Mouse (Mus musculus): ENCODE data around the gene Tsc22d4. TPM values are rescaled to one million over a fixed set of nuclear protein-coding genes. Genes with fewer than 3 reads are reported as not detected.
"Not testable (repeated sequence)": the region's sequence is repeated elsewhere in the genome, so short reads cannot be mapped to it uniquely, and the experiment has no call there.

Gene Tsc22d4
- polyA plus RNA-seq, 1 experiment from 2014 or later: 111 TPM

- no peak for TF ChIP-seq CTCF (IDR thresholded peaks at IDR 0.05; ENCODE audit: low read depth)
- Histone ChIP-seq H3K4me1 (replicated peaks; ENCODE audit: control insufficient read depth, insufficient read depth, low read length) (peaks cover 8% of the 10 kb centered on the region; the same call in 1 of the 2 replicates), H3K4me3 (ENCODE audit: low read depth, low read length) (peak overlapping the region; percentile 82), H3K27ac (ENCODE audit: low read depth, low read length) (peak overlapping the region; percentile 98), H3K36me3 (ENCODE audit: control insufficient read depth, insufficient read depth) (peaks cover 20% of the 10 kb centered on the region), H3K4me2 (replicated peaks; ENCODE audit: low read depth) (peak overlapping the region; percentile 95), H3K9ac (ENCODE audit: low read depth, low read length) (peak overlapping the region; percentile 86), H3K9me3 (ENCODE audit: control insufficient read depth) (no peaks in the 10 kb centered on the region), H3K27me3 (replicated peaks; ENCODE audit: control insufficient read depth, insufficient read depth, low read length) (no peaks in the 10 kb centered on the region)
- 1% methylated on average over 16 of the region's 16 CpGs for WGBS
- ATAC-seq: no peak
Observed at GRCm38 (mm10) chr5:137746851-137747325, 1.4 kb downstream of the Tsc22d4 start.

GRCm38 (mm10) chr5:137747326-137747961 is 1.9 kb downstream of the Tsc22d4 start:
- TF ChIP-seq CTCF (IDR thresholded peaks at IDR 0.05; ENCODE audit: low read depth): peak; percentile 47
- H3K4me1 ChIP-seq (replicated peaks; ENCODE audit: control insufficient read depth, insufficient read depth, low read length): peaks cover 8% of the 10 kb centered on the region; the same call in 1 of the 2 replicates
- peak overlapping the region; percentile 86 for H3K9ac ChIP-seq (ENCODE audit: low read depth, low read length)
- peak overlapping the region; percentile 95 for H3K4me2 ChIP-seq (replicated peaks; ENCODE audit: low read depth)
- H3K36me3 ChIP-seq (ENCODE audit: control insufficient read depth, insufficient read depth): peaks cover 25% of the 10 kb centered on the region
- 3% methylated on average over 26 of the region's 26 CpGs for WGBS
- no peaks in the 10 kb centered on the region for H3K9me3 ChIP-seq (ENCODE audit: control insufficient read depth)
- peak overlapping the region; percentile 82 for H3K4me3 ChIP-seq (ENCODE audit: low read depth, low read length)
- ATAC-seq: no peak
- H3K27ac ChIP-seq (ENCODE audit: low read depth, low read length): peak overlapping the region; percentile 98
- H3K27me3 ChIP-seq (replicated peaks; ENCODE audit: control insufficient read depth, insufficient read depth, low read length): no peaks in the 10 kb centered on the region

- 24% methylated on average over 5 of the region's 5 CpGs for WGBS
- Histone ChIP-seq H3K4me2 (replicated peaks; ENCODE audit: low read depth) (peak overlapping the region; percentile 95), H3K27ac (ENCODE audit: low read depth, low read length) (peak overlapping the region; percentile 5; the same call in 1 of the 2 replicates), H3K27me3 (replicated peaks; ENCODE audit: control insufficient read depth, insufficient read depth, low read length) (no peaks in the 10 kb centered on the region), H3K36me3 (ENCODE audit: control insufficient read depth, insufficient read depth) (peaks cover 33% of the 10 kb centered on the region), H3K9ac (ENCODE audit: low read depth, low read length) (no peak overlapping the region), H3K4me3 (ENCODE audit: low read depth, low read length) (peak overlapping the region; percentile 82), H3K4me1 (replicated peaks; ENCODE audit: control insufficient read depth, insufficient read depth, low read length) (peaks cover 8% of the 10 kb centered on the region; the same call in 1 of the 2 replicates), H3K9me3 (ENCODE audit: control insufficient read depth) (no peaks in the 10 kb centered on the region)
- ATAC-seq: no peak
- TF ChIP-seq CTCF (IDR thresholded peaks at IDR 0.05; ENCODE audit: low read depth): no peak
Observed at GRCm38 (mm10) chr5:137748130-137748770, 2.7 kb downstream of the Tsc22d4 start.

- WGBS: 47% methylated on average over 6 of the region's 6 CpGs
- Histone ChIP-seq H3K27me3 (replicated peaks; ENCODE audit: control insufficient read depth, insufficient read depth, low read length) (no peaks in the 10 kb centered on the region), H3K4me1 (replicated peaks; ENCODE audit: control insufficient read depth, insufficient read depth, low read length) (peaks cover 8% of the 10 kb centered on the region; the same call in 1 of the 2 replicates), H3K4me3 (ENCODE audit: low read depth, low read length) (no peak overlapping the region), H3K9me3 (ENCODE audit: control insufficient read depth) (no peaks in the 10 kb centered on the region), H3K27ac (ENCODE audit: low read depth, low read length) (0 out of 2 replicates have a peak overlapping the region, but pooled peaks have one; percentile 5), H3K36me3 (ENCODE audit: control insufficient read depth, insufficient read depth) (peaks cover 43% of the 10 kb centered on the region), H3K4me2 (replicated peaks; ENCODE audit: low read depth) (peak overlapping the region; percentile 95), H3K9ac (ENCODE audit: low read depth, low read length) (peak overlapping the region; percentile 31; the same call in 1 of the 2 replicates)
- TF ChIP-seq CTCF (IDR thresholded peaks at IDR 0.05; ENCODE audit: low read depth): no peak
- ATAC-seq: no peak
Observed at GRCm38 (mm10) chr5:137749196-137749836, 3.8 kb downstream of the Tsc22d4 start.

- H3K9ac ChIP-seq (ENCODE audit: low read depth, low read length); H3K4me3 ChIP-seq (ENCODE audit: low read depth, low read length); H3K27ac ChIP-seq (ENCODE audit: low read depth, low read length); H3K4me1 ChIP-seq (replicated peaks; ENCODE audit: control insufficient read depth, insufficient read depth, low read length); H3K9me3 ChIP-seq (ENCODE audit: control insufficient read depth); H3K27me3 ChIP-seq (replicated peaks; ENCODE audit: control insufficient read depth, insufficient read depth, low read length); ATAC-seq; H3K4me2 ChIP-seq (replicated peaks; ENCODE audit: low read depth): not testable (repeated sequence)
- WGBS: 94% methylated on average over 6 of the region's 8 CpGs
- H3K36me3 ChIP-seq (ENCODE audit: control insufficient read depth, insufficient read depth): peaks cover 47% of the 10 kb centered on the region
Observed at GRCm38 (mm10) chr5:137750212-137750611, 4.7 kb downstream of the Tsc22d4 start.

Measured in intestine, postnatal 0 days (tissue).